9 mouse cellular contexts compared by ENCODE assay signal in the genomic region with DNA sequence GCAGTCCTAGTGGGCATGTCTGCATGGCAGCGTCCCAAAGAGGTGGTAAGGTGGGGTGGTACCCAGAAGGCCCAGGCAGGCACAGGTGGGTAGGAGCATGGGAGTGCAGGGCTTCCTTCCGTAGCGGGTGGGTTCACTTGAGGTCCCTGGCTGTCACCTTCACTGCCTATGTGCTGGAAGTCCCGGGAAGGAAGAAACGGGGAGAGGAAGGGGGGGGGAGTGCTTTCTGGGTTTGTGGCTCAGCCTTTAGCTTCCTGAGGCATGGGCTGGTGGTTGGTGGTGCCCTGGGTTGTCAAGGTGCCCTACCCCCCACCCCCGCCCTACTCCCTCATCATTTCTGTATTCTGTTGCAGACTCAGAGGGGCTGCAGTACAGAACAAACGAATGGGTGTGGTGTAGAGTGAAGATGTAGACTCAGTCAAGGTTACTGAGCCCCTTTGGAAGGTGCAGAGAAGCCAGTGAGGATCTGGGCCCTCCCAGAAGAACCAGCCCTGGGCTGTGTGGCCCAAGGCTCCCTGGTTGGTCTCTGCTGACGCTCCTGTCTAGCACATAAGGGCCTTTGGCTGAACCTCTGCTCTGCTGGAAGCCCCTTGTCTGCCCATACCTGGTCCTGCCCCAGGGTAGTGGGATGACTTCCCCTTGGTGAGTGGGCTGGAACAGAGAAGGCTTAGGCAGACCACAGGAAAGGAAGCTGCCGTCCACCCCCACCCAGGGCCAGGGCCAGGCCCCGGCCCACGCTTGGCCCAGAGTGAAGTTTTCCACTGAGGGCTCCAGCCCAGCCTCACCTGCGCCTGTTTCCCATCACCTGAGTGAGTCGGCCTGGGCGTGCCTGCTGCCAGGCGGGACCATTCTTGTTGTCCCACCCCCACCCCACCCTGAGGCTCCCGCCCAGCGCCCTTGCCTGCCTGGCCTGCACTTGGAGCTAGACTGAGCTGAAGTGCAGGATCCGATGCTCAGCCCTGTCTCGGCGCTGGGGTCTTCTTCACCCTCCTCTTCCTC. TPM values are rescaled to one million over a fixed set of nuclear protein-coding genes. Genes with fewer than 3 reads are reported as not detected.
A peak's percentile ranks its signal among the peaks of the same experiment; 100 is the strongest.
DNase-seq lines count a peak whose midpoint lies in the region; ATAC-seq and TF ChIP-seq lines count a peak whose summit lies in the region.
"Had no signal": no experiment of that assay in that cellular context is flagged by ENCODE, and none has a peak within 500 bp of the region (broad histone marks: within the 10 kb centered on the region; RNA-seq: fewer than 3 reads in every experiment).

No protein-coding gene starts in this region.

- no peak overlapping the region for H3K9ac ChIP-seq in forebrain, embryonic 12.5 days
- H3K9ac ChIP-seq in forebrain, postnatal 0 days: no peak overlapping the region
- H3K9ac ChIP-seq in liver, embryonic 13.5 days: no peak overlapping the region

- no peaks in the 10 kb centered on the region for H3K9me3 ChIP-seq in forebrain, embryonic 12.5 days
- H3K9me3 ChIP-seq in forebrain, postnatal 0 days (ENCODE audit: low read length): no peaks in the 10 kb centered on the region
- H3K9me3 ChIP-seq in liver, embryonic 13.5 days (replicated peaks): no peaks in the 10 kb centered on the region

- H3K4me2 ChIP-seq in forebrain, embryonic 12.5 days: peak overlapping the region; percentile 2; the same call in 1 of the 2 replicates
- no peak overlapping the region for H3K4me2 ChIP-seq in forebrain, postnatal 0 days (ENCODE audit: low read depth)
- H3K4me2 ChIP-seq in liver, embryonic 13.5 days: peak overlapping the region; percentile 45; the same call in 1 of the 2 replicates

- H3K4me3 ChIP-seq in forebrain, embryonic 12.5 days (replicated peaks): no peak overlapping the region
- no peak overlapping the region for H3K4me3 ChIP-seq in forebrain, postnatal 0 days (ENCODE audit: low read depth, low read length)
- no peak overlapping the region for H3K4me3 ChIP-seq in thymus, adult 2 months (ENCODE audit: control insufficient read depth, insufficient read depth, low read length)
- H3K4me3 ChIP-seq in liver, embryonic 13.5 days (replicated peaks): no peak overlapping the region
- H3K4me3 ChIP-seq: erythroblast, embryonic 14.5 days had no signal

- H3K27me3 ChIP-seq in forebrain, embryonic 12.5 days: peaks cover 7% of the 10 kb centered on the region; the same call in 1 of the 2 replicates
- no peaks in the 10 kb centered on the region for H3K27me3 ChIP-seq in forebrain, postnatal 0 days (ENCODE audit: insufficient read depth, low read length)
- no peaks in the 10 kb centered on the region for H3K27me3 ChIP-seq in thymus, adult 2 months (ENCODE audit: control insufficient read depth, insufficient read depth, low read length)
- H3K27me3 ChIP-seq in liver, embryonic 13.5 days: peaks cover 22% of the 10 kb centered on the region; the same call in 1 of the 2 replicates

- no peaks in the 10 kb centered on the region for H3K36me3 ChIP-seq in forebrain, embryonic 12.5 days (replicated peaks)
- no peaks in the 10 kb centered on the region for H3K36me3 ChIP-seq in forebrain, postnatal 0 days (ENCODE audit: insufficient read depth)
- H3K36me3 ChIP-seq in thymus, adult 2 months (ENCODE audit: control insufficient read depth, insufficient read depth, low read length): no peaks in the 10 kb centered on the region
- no peaks in the 10 kb centered on the region for H3K36me3 ChIP-seq in liver, embryonic 13.5 days

- DNase-seq in forebrain, postnatal 0 days: no peak
- DNase-seq in thymus, adult 2 months: peak; percentile 33
- no peak for DNase-seq in thymus, postnatal 10 days (ENCODE audit: low spot score in 2 of 2)
- no peak for DNase-seq in liver, embryonic 13.5 days
- DNase-seq in thymus, postnatal 4 days: peak; percentile 39
- DNase-seq in gastrocnemius, postnatal 25 days: no peak
- DNase-seq in adrenal gland, postnatal 10 days: no peak

- H3K4me1 ChIP-seq in forebrain, embryonic 12.5 days: peaks cover 58% of the 10 kb centered on the region
- peaks cover 9% of the 10 kb centered on the region; the same call in 1 of the 2 replicates for H3K4me1 ChIP-seq in forebrain, postnatal 0 days (ENCODE audit: insufficient read depth)
- peaks cover 57% of the 10 kb centered on the region for H3K4me1 ChIP-seq in thymus, adult 2 months (replicated peaks; ENCODE audit: control insufficient read depth, insufficient read depth, low read length)
- H3K4me1 ChIP-seq in liver, embryonic 13.5 days (replicated peaks): peaks cover 70% of the 10 kb centered on the region

- H3K27ac ChIP-seq in forebrain, embryonic 12.5 days: peak overlapping the region; percentile 76; the same call in 1 of the 2 replicates
- no peak overlapping the region for H3K27ac ChIP-seq in forebrain, postnatal 0 days (ENCODE audit: low read depth, low read length)
- peak overlapping the region; percentile 92; the same call in 1 of the 2 replicates for H3K27ac ChIP-seq in thymus, adult 2 months (ENCODE audit: control insufficient read depth, insufficient read depth, low read length)
- peak overlapping the region; percentile 74 for H3K27ac ChIP-seq in liver, embryonic 13.5 days

- ATAC-seq in forebrain, embryonic 12.5 days (ENCODE audit: low FRiP score): no peak
- no peak for ATAC-seq in forebrain, postnatal 0 days
- ATAC-seq in liver, embryonic 13.5 days (ENCODE audit: low read depth): no peak

- 60% methylated on average over 18 of the region's 20 CpGs for WGBS in forebrain, embryonic 12.5 days
- 64% methylated on average over 20 of the region's 20 CpGs for WGBS in forebrain, postnatal 0 days
- WGBS in thymus, adult 2 months: 16% methylated on average over 20 of the region's 20 CpGs
- 21% methylated on average over 20 of the region's 20 CpGs for WGBS in liver, embryonic 13.5 days (ENCODE audit: insufficient replicate concordance)

- TF ChIP-seq POLR2A in thymus, adult 2 months (IDR thresholded peaks at IDR 0.05; ENCODE audit: control insufficient read depth, extremely low read depth, insufficient read depth, low read length, poor library complexity): no peak

- TF ChIP-seq CTCF in forebrain, postnatal 0 days (IDR thresholded peaks at IDR 0.05; ENCODE audit: low read depth): no peak
- no peak for TF ChIP-seq CTCF in thymus, adult 2 months (IDR thresholded peaks at IDR 0.05; ENCODE audit: borderline replicate concordance, control insufficient read depth, extremely low read depth, insufficient read depth, low read length, poor library complexity)

RNA-seq across cellular contexts. Expression of a gene that starts 5.4 kb away (rescaled TPM):
- polyA plus RNA-seq in forebrain, embryonic 12.5 days (2016; fragmentation: Nextera tagmentation; extraction: Ambion mirVana): not detected in 2 replicates
- total RNA-seq in forebrain, postnatal 0 days (2014; rRNA removed): 0.08 TPM in 1 of 2 replicates, not detected in the other
- not detected in 2 replicates for polyA plus RNA-seq in forebrain, postnatal 0 days (2015; fragmentation: Nextera tagmentation; extraction: Ambion mirVana)
- polyA plus RNA-seq in thymus, adult 2 months (2012; rRNA removed): 0.04 TPM in 1 of 2 replicates, not detected in the other
- polyA plus RNA-seq in liver, embryonic 13.5 days (2015; fragmentation: Nextera tagmentation; extraction: Ambion mirVana): not detected in 2 replicates
- total RNA-seq in gastrocnemius, postnatal 25 days (2021): under 1 TPM in 1 of 2 experiments, not detected in 1; 0.08 TPM
- not detected for total RNA-seq in adrenal gland, postnatal 10 days (2021)

RNA-seq across cellular contexts. Expression of a gene that starts 25.1 kb away (rescaled TPM):
- polyA plus RNA-seq in forebrain, embryonic 12.5 days (2016; fragmentation: Nextera tagmentation; extraction: Ambion mirVana): 19.0 and 19.3 TPM in 2 replicates
- total RNA-seq in forebrain, postnatal 0 days (2014; rRNA removed): 27.7 and 29.1 TPM in 2 replicates
- polyA plus RNA-seq in forebrain, postnatal 0 days (2015; fragmentation: Nextera tagmentation; extraction: Ambion mirVana): 19.3 and 25.7 TPM in 2 replicates
- 60.5 and 69.2 TPM in 2 replicates for polyA plus RNA-seq in thymus, adult 2 months (2012; rRNA removed)
- polyA plus RNA-seq in liver, embryonic 13.5 days (2015; fragmentation: Nextera tagmentation; extraction: Ambion mirVana): 50.2 and 57.3 TPM in 2 replicates
- 10 to 100 TPM; 62.2 to 72.0 TPM for total RNA-seq in gastrocnemius, postnatal 25 days (2021)
- total RNA-seq in adrenal gland, postnatal 10 days (2021): 10 to 100 TPM; 62.7 to 84.6 TPM

RNA-seq across cellular contexts. Expression of a gene that starts 55.8 kb away (rescaled TPM):
- not detected in 2 replicates for polyA plus RNA-seq in forebrain, embryonic 12.5 days (2016; fragmentation: Nextera tagmentation; extraction: Ambion mirVana)
- total RNA-seq in forebrain, postnatal 0 days (2014; rRNA removed): 0.05 TPM in 1 of 2 replicates, not detected in the other
- polyA plus RNA-seq in forebrain, postnatal 0 days (2015; fragmentation: Nextera tagmentation; extraction: Ambion mirVana): not detected in 2 replicates
- 0.05 and 0.17 TPM in 2 replicates for polyA plus RNA-seq in thymus, adult 2 months (2012; rRNA removed)
- polyA plus RNA-seq in liver, embryonic 13.5 days (2015; fragmentation: Nextera tagmentation; extraction: Ambion mirVana): not detected in 2 replicates
- total RNA-seq in gastrocnemius, postnatal 25 days (2021): not detected
- total RNA-seq in adrenal gland, postnatal 10 days (2021): not detected
- polyA plus RNA-seq: erythroblast, embryonic 14.5 days had no signal

Comparison
In these comparisons a context has a peak if more than half of its experiments do, and no peak if none do; other contexts are left out.
1. DNase-seq: peak in thymus, adult 2 months (single experiment) and thymus, postnatal 4 days (single experiment); none in forebrain, postnatal 0 days (single experiment), thymus, postnatal 10 days (0 of 2), liver, embryonic 13.5 days (single experiment), gastrocnemius, postnatal 25 days (single experiment) and adrenal gland, postnatal 10 days (single experiment).